ENCODE assay signal across 8 mouse cellular contexts in the genomic region with DNA sequence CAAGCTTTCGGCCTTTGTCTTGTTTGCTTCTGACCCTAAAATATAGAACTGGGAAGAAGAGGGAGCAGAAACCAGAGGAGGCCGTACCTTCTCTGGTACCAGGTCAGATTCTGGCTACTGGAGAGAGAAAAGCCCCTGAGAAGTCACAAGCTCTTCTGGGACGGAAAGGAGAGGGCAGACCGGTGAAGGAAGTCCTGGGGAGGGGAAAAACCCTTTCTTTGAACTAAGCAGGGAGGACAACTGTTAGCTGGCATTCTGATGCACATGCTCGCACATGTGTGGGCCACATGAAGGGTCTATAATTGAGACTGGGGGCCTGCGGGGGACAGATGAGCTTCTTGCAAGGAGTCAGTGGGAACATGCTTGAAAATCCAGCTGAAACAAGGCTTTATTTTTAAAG.
A peak's percentile ranks its signal among the peaks of the same experiment; 100 is the strongest.
DNase-seq lines count a peak whose midpoint lies in the region; ATAC-seq and TF ChIP-seq lines count a peak whose summit lies in the region.

No protein-coding gene starts in this region.

- TF ChIP-seq EP300 in stomach, postnatal 0 days (optimal IDR thresholded peaks at IDR 0.05): no peak

- peak overlapping the region; percentile 80 to 82 for H3K27ac ChIP-seq in heart, embryonic 14.5 days (replicated peaks in 1 of 2; ENCODE audit: control insufficient read depth in 1 of 2, insufficient read depth in 1 of 2, low read depth in 2 of 2, low read length in 2 of 2)
- H3K27ac ChIP-seq in midbrain, embryonic 12.5 days (replicated peaks): peak overlapping the region; percentile 40; the same call in 1 of the 2 replicates
- no peak overlapping the region for H3K27ac ChIP-seq in midbrain, postnatal 0 days (ENCODE audit: low read depth, low read length)
- H3K27ac ChIP-seq in intestine, embryonic 15.5 days: peak overlapping the region; percentile 78
- peak overlapping the region; percentile 86 for H3K27ac ChIP-seq in stomach, postnatal 0 days (replicated peaks)

- TF ChIP-seq CTCF in midbrain, postnatal 0 days (IDR thresholded peaks at IDR 0.05): no peak
- TF ChIP-seq CTCF in stomach, postnatal 0 days (IDR thresholded peaks at IDR 0.05; ENCODE audit: low read depth): no peak

- no peaks in the 10 kb centered on the region for H3K27me3 ChIP-seq in heart, embryonic 14.5 days (ENCODE audit: control insufficient read depth, insufficient read depth, low read length)
- 0 out of 2 replicates have a peak, but pooled peaks cover 3% of the 10 kb centered on the region for H3K27me3 ChIP-seq in midbrain, embryonic 12.5 days
- H3K27me3 ChIP-seq in midbrain, postnatal 0 days (ENCODE audit: insufficient read depth, low read length): no peaks in the 10 kb centered on the region
- no peaks in the 10 kb centered on the region for H3K27me3 ChIP-seq in intestine, embryonic 15.5 days (replicated peaks)
- H3K27me3 ChIP-seq in stomach, postnatal 0 days (ENCODE audit: control insufficient read depth, insufficient read depth, low read length): no peaks in the 10 kb centered on the region

- peaks cover 35 to 36% of the 10 kb centered on the region in 2 experiments for H3K4me1 ChIP-seq in heart, embryonic 14.5 days (ENCODE audit: control insufficient read depth in 2 of 2, insufficient read depth in 2 of 2, low read length in 2 of 2)
- peaks cover 32% of the 10 kb centered on the region for H3K4me1 ChIP-seq in midbrain, embryonic 12.5 days
- no peaks in the 10 kb centered on the region for H3K4me1 ChIP-seq in midbrain, postnatal 0 days (ENCODE audit: insufficient read depth, low read length)
- peaks cover 34% of the 10 kb centered on the region for H3K4me1 ChIP-seq in intestine, embryonic 15.5 days (replicated peaks)
- peaks cover 11% of the 10 kb centered on the region; the same call in 1 of the 2 replicates for H3K4me1 ChIP-seq in stomach, postnatal 0 days (replicated peaks; ENCODE audit: control insufficient read depth, insufficient read depth)

- H3K36me3 ChIP-seq in heart, embryonic 14.5 days (ENCODE audit: control insufficient read depth, insufficient read depth, low read length): no peaks in the 10 kb centered on the region
- H3K36me3 ChIP-seq in midbrain, embryonic 12.5 days: no peaks in the 10 kb centered on the region
- no peaks in the 10 kb centered on the region for H3K36me3 ChIP-seq in midbrain, postnatal 0 days (ENCODE audit: insufficient read depth, low read length)
- H3K36me3 ChIP-seq in intestine, embryonic 15.5 days: no peaks in the 10 kb centered on the region
- H3K36me3 ChIP-seq in stomach, postnatal 0 days (ENCODE audit: control insufficient read depth, insufficient read depth, low read length): no peaks in the 10 kb centered on the region

- no peak overlapping the region for H3K4me3 ChIP-seq in heart, embryonic 14.5 days (ENCODE audit: control insufficient read depth in 1 of 2, insufficient read depth in 1 of 2, low read depth in 1 of 2, low read length in 2 of 2)
- no peak overlapping the region for H3K4me3 ChIP-seq in midbrain, embryonic 12.5 days
- H3K4me3 ChIP-seq in midbrain, postnatal 0 days (ENCODE audit: low read depth, low read length): no peak overlapping the region
- no peak overlapping the region for H3K4me3 ChIP-seq in intestine, embryonic 15.5 days (replicated peaks)
- no peak overlapping the region for H3K4me3 ChIP-seq in stomach, postnatal 0 days (ENCODE audit: low read depth, low read length)

- no peak for DNase-seq in heart, postnatal 36 days
- DNase-seq in midbrain, postnatal 0 days (ENCODE audit: low spot score): no peak
- no peak for DNase-seq in stomach, postnatal 0 days (ENCODE audit: low spot score)
- DNase-seq in frontal cortex, postnatal 36 days (ENCODE audit: low spot score in 2 of 2): no peak
- DNase-seq in right cerebral cortex, postnatal 25 days: no peak

- no peak for ATAC-seq in heart, embryonic 14.5 days (ENCODE audit: insufficient number of reproducible peaks, insufficient read depth, low FRiP score, low read depth)
- ATAC-seq in midbrain, embryonic 12.5 days (ENCODE audit: low FRiP score, low read depth): no peak
- ATAC-seq in midbrain, postnatal 0 days (ENCODE audit: low FRiP score): no peak
- no peak for ATAC-seq in intestine, embryonic 15.5 days
- no peak for ATAC-seq in stomach, postnatal 0 days (ENCODE audit: low FRiP score, low TSS enrichment)

- H3K4me2 ChIP-seq in heart, embryonic 14.5 days (ENCODE audit: low read length): no peak overlapping the region
- no peak overlapping the region for H3K4me2 ChIP-seq in midbrain, embryonic 12.5 days (replicated peaks)
- H3K4me2 ChIP-seq in midbrain, postnatal 0 days (ENCODE audit: low read depth, low read length, poor library complexity, severe bottlenecking): no peak overlapping the region
- no peak overlapping the region for H3K4me2 ChIP-seq in intestine, embryonic 15.5 days (replicated peaks)
- H3K4me2 ChIP-seq in stomach, postnatal 0 days (replicated peaks; ENCODE audit: low read depth): no peak overlapping the region

- 0 out of 2 replicates have a peak overlapping the region, but pooled peaks have one; percentile 36 for H3K9ac ChIP-seq in heart, embryonic 14.5 days (ENCODE audit: low read length)
- H3K9ac ChIP-seq in midbrain, embryonic 12.5 days (replicated peaks): no peak overlapping the region
- no peak overlapping the region for H3K9ac ChIP-seq in midbrain, postnatal 0 days (replicated peaks; ENCODE audit: low read length, poor library complexity, severe bottlenecking)
- H3K9ac ChIP-seq in intestine, embryonic 15.5 days: no peak overlapping the region
- H3K9ac ChIP-seq in stomach, postnatal 0 days (ENCODE audit: low read length): 0 out of 2 replicates have a peak overlapping the region, but pooled peaks have one; percentile 41

- intact Hi-C loops in heart, postnatal 36 days (cut with DNase I): no loop called here

- 77% methylated on average over 6 of the region's 6 CpGs for WGBS in heart, embryonic 14.5 days
- 74% methylated on average over 6 of the region's 6 CpGs for WGBS in midbrain, embryonic 12.5 days
- 67% methylated on average over 6 of the region's 6 CpGs for WGBS in midbrain, postnatal 0 days
- 65% methylated on average over 6 of the region's 6 CpGs for WGBS in intestine, embryonic 15.5 days
- 53% methylated on average over 6 of the region's 6 CpGs for WGBS in stomach, postnatal 0 days

- no peaks in the 10 kb centered on the region for H3K9me3 ChIP-seq in heart, embryonic 14.5 days (ENCODE audit: control insufficient read depth, low read length)
- H3K9me3 ChIP-seq in midbrain, embryonic 12.5 days: no peaks in the 10 kb centered on the region
- H3K9me3 ChIP-seq in midbrain, postnatal 0 days (ENCODE audit: low read length): no peaks in the 10 kb centered on the region
- no peaks in the 10 kb centered on the region for H3K9me3 ChIP-seq in intestine, embryonic 15.5 days
- H3K9me3 ChIP-seq in stomach, postnatal 0 days (ENCODE audit: control insufficient read depth, low read length): no peaks in the 10 kb centered on the region

Comparison
In these comparisons a context has a peak if more than half of its experiments do, and no peak if none do; other contexts are left out.
1. H3K9ac ChIP-seq: peak in heart, embryonic 14.5 days (single experiment) and stomach, postnatal 0 days (single experiment); none in midbrain, embryonic 12.5 days (single experiment), midbrain, postnatal 0 days (single experiment) and intestine, embryonic 15.5 days (single experiment).